Mouse (Mus musculus): ENCODE results near the gene Pfdn6. TPM values are rescaled to one million over a fixed set of nuclear protein-coding genes. Genes with fewer than 3 reads are reported as not detected.
"Not testable (repeated sequence)": the region's sequence is repeated elsewhere in the genome, so short reads cannot be mapped to it uniquely, and the experiment has no call there.

Gene Pfdn6
- 141 and 152 TPM in 2 replicates for polyA plus RNA-seq (2014; fragmentation: Nextera tagmentation; extraction: Ambion mirVana)

DNA sequence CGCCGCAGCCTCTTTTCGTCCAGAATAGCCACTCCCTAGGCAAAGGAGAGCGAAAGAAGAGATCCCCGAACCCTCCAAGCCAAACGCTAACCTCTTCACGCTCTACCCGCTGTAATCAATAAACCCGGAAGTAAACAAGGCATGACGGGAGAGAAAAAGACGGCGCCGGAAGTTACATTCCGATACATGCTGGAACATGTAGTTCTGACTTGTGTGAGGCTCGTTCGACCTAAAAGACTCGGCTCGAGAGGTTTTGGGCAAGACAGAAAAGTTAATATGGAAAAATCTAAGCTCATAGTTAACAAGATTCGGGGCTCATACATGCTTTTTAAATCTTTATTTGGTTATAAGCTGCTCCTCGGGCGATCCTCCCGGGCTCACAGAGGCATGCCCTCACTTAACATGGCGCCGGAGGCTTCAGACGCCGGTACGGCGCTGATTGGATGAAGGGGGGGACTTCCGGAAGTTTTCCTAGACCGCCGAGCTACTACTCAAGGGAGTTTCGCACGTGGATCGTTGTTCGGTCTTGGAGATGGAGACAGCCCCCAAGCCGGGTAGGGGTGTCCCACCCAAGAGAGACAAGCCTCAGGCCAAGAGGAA, at the start of gene Pfdn6, which contains the start of gene Wdr46:
Gene Pfdn6 (minus strand): TSS at position 138 of the 600 bp plus-strand sequence.
Gene Wdr46 (plus strand): TSS at position 455 of the 600 bp plus-strand sequence.
- H3K36me3 ChIP-seq (ENCODE audit: control insufficient read depth, insufficient read depth, low read length), result peaks cover 26% of the 10 kb centered on the region; the same call in 1 of the 2 replicates
- WGBS, result under 1% methylated on average over 36 of the region's 36 CpGs
- H3K27ac ChIP-seq (ENCODE audit: low read length), result no peak within 1 kb of the TSS
- no peaks in the 10 kb centered on the region for H3K27me3 ChIP-seq (ENCODE audit: control insufficient read depth, insufficient read depth, low read length)
- peak within 1 kb of the TSS; percentile 71 for H3K9ac ChIP-seq (replicated peaks; ENCODE audit: low read depth, low read length)
- H3K4me2 ChIP-seq (replicated peaks; ENCODE audit: low read depth, low read length), result peak within 1 kb of the TSS; percentile 97
- peak within 1 kb of the TSS; percentile 87 for H3K4me3 ChIP-seq (ENCODE audit: low read depth, low read length)
- H3K4me1 ChIP-seq (ENCODE audit: control insufficient read depth, insufficient read depth, low read length), result peaks cover 14% of the 10 kb centered on the region; the same call in 1 of the 2 replicates
- no peaks in the 10 kb centered on the region for H3K9me3 ChIP-seq (ENCODE audit: control insufficient read depth, low read depth, low read length)
- peak; percentile 88 for ATAC-seq (ENCODE audit: insufficient number of reproducible peaks, insufficient read depth, low FRiP score, low read depth)

DNA sequence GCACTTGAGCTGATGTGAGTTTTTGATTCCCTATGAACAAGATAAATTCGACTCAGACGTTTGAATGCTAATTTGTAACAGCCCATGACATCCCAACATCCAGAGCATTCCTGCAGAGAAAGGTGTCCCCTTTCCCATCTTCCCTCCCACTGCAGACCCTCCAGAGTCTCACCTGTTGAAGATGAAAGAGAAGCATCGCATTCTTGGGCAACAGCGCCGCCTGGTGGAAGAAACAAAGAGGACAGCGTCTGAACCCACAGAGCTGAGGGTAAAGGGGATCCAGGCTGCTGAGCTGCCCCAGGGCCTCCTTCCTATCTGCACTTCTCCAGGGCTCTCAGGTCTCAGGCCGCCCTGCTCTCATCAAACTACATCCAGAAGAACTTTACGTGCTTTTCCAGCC, 42.0 kb upstream of the Pfdn6 start:
- WGBS, result 12% methylated on average over 8 of the region's 8 CpGs
- H3K9ac ChIP-seq (replicated peaks; ENCODE audit: low read depth, low read length); H3K4me3 ChIP-seq (ENCODE audit: low read depth, low read length); H3K4me1 ChIP-seq (ENCODE audit: control insufficient read depth, insufficient read depth, low read length); H3K36me3 ChIP-seq (ENCODE audit: control insufficient read depth, insufficient read depth, low read length); H3K9me3 ChIP-seq (ENCODE audit: control insufficient read depth, low read depth, low read length); H3K27ac ChIP-seq (ENCODE audit: low read length); ATAC-seq (ENCODE audit: insufficient number of reproducible peaks, insufficient read depth, low FRiP score, low read depth): not testable (repeated sequence)
- Histone ChIP-seq H3K27me3 (ENCODE audit: control insufficient read depth, insufficient read depth, low read length) (peaks cover 17% of the 10 kb centered on the region), H3K4me2 (replicated peaks; ENCODE audit: low read depth, low read length) (0 out of 2 replicates have a peak overlapping the region, but pooled peaks have one; percentile 46)

DNA sequence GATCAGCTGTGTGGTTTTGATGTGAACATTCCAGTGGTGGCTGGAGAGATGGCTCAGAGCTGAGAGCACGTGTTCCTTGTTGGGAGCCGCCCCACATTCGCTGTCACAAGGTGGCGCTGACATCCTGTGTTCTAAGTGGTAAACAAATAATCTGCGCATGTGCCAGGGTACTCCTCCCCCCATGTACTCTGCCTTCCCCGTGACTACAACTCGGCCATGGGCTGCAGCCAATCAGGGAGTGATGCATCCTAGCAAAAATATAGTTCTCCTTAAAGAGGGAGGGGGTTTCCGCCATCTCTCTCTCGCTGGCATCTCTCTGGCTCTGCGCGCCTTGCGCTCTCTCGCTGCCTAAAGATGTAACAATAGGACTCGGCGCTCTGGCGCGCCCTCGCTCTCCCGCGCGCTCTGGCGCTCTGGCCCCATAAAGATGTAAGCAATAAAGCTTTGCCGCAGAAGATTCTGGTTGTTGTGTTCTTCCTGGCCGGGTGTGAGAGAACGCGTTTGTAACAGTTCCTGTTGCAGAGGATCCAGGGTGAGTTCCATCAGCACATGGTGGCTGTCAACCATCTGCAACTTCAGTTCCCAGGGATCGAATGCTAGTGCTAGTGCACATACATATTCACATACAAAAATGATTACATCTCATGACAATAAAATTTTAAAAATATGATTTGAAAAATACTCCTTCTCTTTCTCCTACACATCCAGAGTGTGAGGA, 41.2 kb upstream of the Pfdn6 start:
- not testable (repeated sequence) for H3K4me1 ChIP-seq (ENCODE audit: control insufficient read depth, insufficient read depth, low read length); H3K9ac ChIP-seq (replicated peaks; ENCODE audit: low read depth, low read length); H3K9me3 ChIP-seq (ENCODE audit: control insufficient read depth, low read depth, low read length); H3K36me3 ChIP-seq (ENCODE audit: control insufficient read depth, insufficient read depth, low read length)
- WGBS, result 1% methylated on average over 27 of the region's 27 CpGs
- ATAC-seq (ENCODE audit: insufficient number of reproducible peaks, insufficient read depth, low FRiP score, low read depth), result peak; percentile 84
- peak overlapping the region; percentile 37 for H3K4me3 ChIP-seq (ENCODE audit: low read depth, low read length)
- H3K27me3 ChIP-seq (ENCODE audit: control insufficient read depth, insufficient read depth, low read length), result peaks cover 17% of the 10 kb centered on the region
- H3K27ac ChIP-seq (ENCODE audit: low read length), result peak overlapping the region; percentile 78
- peak overlapping the region; percentile 46 for H3K4me2 ChIP-seq (replicated peaks; ENCODE audit: low read depth, low read length)

DNA sequence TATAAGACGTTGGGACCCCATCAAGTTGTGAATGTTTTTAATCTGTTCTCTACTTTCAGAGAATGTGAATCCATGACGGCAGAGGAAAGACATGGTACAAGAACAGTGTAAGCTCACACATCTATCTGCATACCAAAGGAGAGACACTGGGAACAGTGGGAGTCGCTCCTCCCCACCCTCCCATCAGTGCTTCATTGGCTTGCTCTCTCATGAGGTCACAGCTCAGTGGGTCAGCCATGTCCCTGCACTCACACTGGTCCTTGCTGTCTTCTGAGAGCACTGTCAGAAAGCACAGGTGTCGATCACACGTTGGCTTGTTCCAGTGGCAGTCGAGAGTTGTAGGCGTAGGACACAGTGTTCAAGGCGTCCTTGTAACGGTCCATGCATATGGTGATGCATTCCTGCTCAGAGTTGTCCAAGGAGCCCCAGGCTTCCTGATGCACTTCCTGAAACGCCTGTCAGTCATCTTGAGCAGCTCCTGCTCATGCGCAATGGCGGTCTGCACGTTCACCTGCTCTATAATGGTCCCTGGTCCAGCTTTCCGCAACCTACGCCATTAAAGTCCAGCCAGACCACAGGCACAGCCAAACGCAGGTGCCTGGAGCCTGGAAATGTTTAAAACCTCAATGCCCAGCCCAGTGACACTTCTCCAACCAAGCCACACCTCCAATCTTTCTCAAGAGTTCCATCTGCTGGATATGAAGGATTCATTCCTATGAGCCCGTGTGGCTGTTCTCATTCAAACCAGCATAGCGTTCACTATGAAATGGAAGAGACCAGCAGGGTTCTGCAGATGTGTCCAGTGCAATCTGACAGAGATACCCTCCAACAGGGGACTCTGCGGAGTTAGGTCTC, 40.3 kb upstream of the Pfdn6 start:
- no peaks in the 10 kb centered on the region for H3K9me3 ChIP-seq (ENCODE audit: control insufficient read depth, low read depth, low read length)
- H3K4me2 ChIP-seq (replicated peaks; ENCODE audit: low read depth, low read length), result no peak overlapping the region
- no peak overlapping the region for H3K9ac ChIP-seq (replicated peaks; ENCODE audit: low read depth, low read length)
- peaks cover 17% of the 10 kb centered on the region for H3K27me3 ChIP-seq (ENCODE audit: control insufficient read depth, insufficient read depth, low read length)
- no peaks in the 10 kb centered on the region for H3K36me3 ChIP-seq (ENCODE audit: control insufficient read depth, insufficient read depth, low read length)
- ATAC-seq (ENCODE audit: insufficient number of reproducible peaks, insufficient read depth, low FRiP score, low read depth), result no peak
- no peak overlapping the region for H3K27ac ChIP-seq (ENCODE audit: low read length)
- peaks cover 4% of the 10 kb centered on the region; the same call in 1 of the 2 replicates for H3K4me1 ChIP-seq (ENCODE audit: control insufficient read depth, insufficient read depth, low read length)
- no peak overlapping the region for H3K4me3 ChIP-seq (ENCODE audit: low read depth, low read length)
- WGBS, result 74% methylated on average over 19 of the region's 19 CpGs

DNA sequence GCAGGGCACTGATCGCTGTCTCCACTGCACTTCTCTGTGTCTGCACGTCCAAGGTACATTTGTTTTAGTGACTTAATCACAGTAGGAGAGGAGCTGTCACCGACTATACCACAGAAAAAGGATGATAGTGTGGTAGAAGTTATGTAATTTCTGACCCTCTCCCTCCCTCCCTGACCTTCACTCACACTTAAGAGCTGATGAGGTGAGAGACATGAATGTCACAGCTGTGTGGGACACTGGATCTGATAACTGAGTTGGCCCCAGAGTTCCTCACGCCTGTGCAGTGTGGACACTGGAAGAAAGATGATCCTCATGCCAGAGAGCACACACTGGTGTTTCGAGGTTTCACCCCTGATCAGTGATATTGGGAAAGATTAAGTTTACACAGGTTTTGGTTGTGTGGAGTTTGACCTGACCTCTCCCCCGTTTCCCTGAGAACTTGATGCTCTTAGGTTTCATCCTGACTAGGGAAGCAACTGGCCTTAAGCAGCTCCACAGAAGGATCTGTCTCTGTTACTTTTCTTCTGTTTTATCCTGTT, 39.4 kb upstream of the Pfdn6 start:
- 66% methylated on average over 6 of the region's 6 CpGs for WGBS
- peaks cover 4% of the 10 kb centered on the region; the same call in 1 of the 2 replicates for H3K4me1 ChIP-seq (ENCODE audit: control insufficient read depth, insufficient read depth, low read length)
- ATAC-seq (ENCODE audit: insufficient number of reproducible peaks, insufficient read depth, low FRiP score, low read depth), result no peak
- H3K27ac ChIP-seq (ENCODE audit: low read length), result no peak overlapping the region
- no peaks in the 10 kb centered on the region for H3K36me3 ChIP-seq (ENCODE audit: control insufficient read depth, insufficient read depth, low read length)
- no peak overlapping the region for H3K4me2 ChIP-seq (replicated peaks; ENCODE audit: low read depth, low read length)
- no peak overlapping the region for H3K9ac ChIP-seq (replicated peaks; ENCODE audit: low read depth, low read length)
- H3K27me3 ChIP-seq (ENCODE audit: control insufficient read depth, insufficient read depth, low read length), result peaks cover 17% of the 10 kb centered on the region
- no peak overlapping the region for H3K4me3 ChIP-seq (ENCODE audit: low read depth, low read length)
- H3K9me3 ChIP-seq (ENCODE audit: control insufficient read depth, low read depth, low read length), result no peaks in the 10 kb centered on the region

DNA sequence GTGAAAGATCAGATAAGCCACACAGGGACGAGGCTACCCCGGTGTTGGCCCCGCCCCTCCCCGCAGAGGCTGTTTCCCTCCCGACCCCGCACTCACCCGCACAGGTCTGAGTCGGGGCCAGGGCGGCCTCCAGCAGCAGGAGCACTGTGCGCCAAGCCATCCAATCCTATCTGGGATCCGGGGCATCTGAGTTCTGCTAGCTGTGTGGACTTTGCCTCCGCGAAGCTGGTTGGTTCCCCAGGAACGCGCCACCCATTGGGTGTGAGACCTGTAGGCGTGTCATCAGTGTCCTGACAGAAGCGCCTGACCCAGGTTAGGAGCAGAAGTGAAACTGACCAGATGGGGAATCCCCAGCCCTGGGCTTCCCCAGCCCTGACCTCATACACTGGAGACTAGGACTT, 38.5 kb upstream of the Pfdn6 start:
- no peaks in the 10 kb centered on the region for H3K36me3 ChIP-seq (ENCODE audit: control insufficient read depth, insufficient read depth, low read length)
- ATAC-seq (ENCODE audit: insufficient number of reproducible peaks, insufficient read depth, low FRiP score, low read depth), result peak; percentile 75
- peak overlapping the region; percentile 59 for H3K4me2 ChIP-seq (replicated peaks; ENCODE audit: low read depth, low read length)
- peaks cover 17% of the 10 kb centered on the region for H3K27me3 ChIP-seq (ENCODE audit: control insufficient read depth, insufficient read depth, low read length)
- H3K9me3 ChIP-seq (ENCODE audit: control insufficient read depth, low read depth, low read length), result no peaks in the 10 kb centered on the region
- WGBS, result under 1% methylated on average over 16 of the region's 17 CpGs
- no peak overlapping the region for H3K27ac ChIP-seq (ENCODE audit: low read length)
- 0 out of 2 replicates have a peak overlapping the region, but pooled peaks have one; percentile 25 for H3K9ac ChIP-seq (replicated peaks; ENCODE audit: low read depth, low read length)
- H3K4me1 ChIP-seq (ENCODE audit: control insufficient read depth, insufficient read depth, low read length), result peaks cover 4% of the 10 kb centered on the region; the same call in 1 of the 2 replicates
- H3K4me3 ChIP-seq (ENCODE audit: low read depth, low read length), result peak overlapping the region; percentile 29

DNA sequence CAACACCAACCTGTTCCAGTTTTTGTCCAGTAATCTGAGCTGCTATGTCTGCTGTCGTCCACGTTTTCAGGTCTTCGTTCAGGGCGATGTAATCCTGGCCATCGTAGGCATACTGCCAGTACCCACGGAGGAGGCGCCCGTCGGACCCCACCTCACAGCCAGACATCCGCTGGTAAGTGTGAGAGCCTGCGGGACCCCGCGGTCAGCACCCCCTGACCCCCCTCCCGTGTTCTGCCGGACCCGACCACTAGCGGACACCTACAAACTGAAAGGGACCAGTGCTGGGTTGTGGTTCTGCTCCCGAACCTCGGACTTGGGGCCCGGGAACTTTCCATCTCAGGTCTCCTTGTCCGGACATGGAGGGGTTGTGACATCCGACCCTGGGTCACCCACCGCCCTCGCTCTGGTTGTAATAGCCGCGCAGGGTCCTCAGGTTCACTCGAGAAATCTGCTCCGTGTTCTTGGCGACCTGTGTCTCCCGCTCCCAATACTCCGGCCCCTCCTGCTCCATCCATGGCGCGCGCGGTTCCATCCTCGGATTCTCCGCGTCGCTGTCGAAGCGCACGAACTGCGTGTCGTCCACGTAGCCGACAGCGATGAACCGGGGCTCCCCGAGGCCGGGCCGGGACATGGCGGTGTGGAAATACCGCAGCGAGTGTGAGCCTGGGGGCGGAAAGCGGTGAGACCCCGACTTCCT, 37.9 kb upstream of the Pfdn6 start:
- H3K4me1 ChIP-seq (ENCODE audit: control insufficient read depth, insufficient read depth, low read length), result peaks cover 4% of the 10 kb centered on the region; the same call in 1 of the 2 replicates
- H3K9me3 ChIP-seq (ENCODE audit: control insufficient read depth, low read depth, low read length), result no peaks in the 10 kb centered on the region
- WGBS, result 2% methylated on average over 57 of the region's 57 CpGs
- H3K9ac ChIP-seq (replicated peaks; ENCODE audit: low read depth, low read length), result 0 out of 2 replicates have a peak overlapping the region, but pooled peaks have one; percentile 25
- peaks cover 17% of the 10 kb centered on the region for H3K27me3 ChIP-seq (ENCODE audit: control insufficient read depth, insufficient read depth, low read length)
- peak overlapping the region; percentile 59 for H3K4me2 ChIP-seq (replicated peaks; ENCODE audit: low read depth, low read length)
- no peak for ATAC-seq (ENCODE audit: insufficient number of reproducible peaks, insufficient read depth, low FRiP score, low read depth)
- H3K27ac ChIP-seq (ENCODE audit: low read length), result no peak overlapping the region
- no peaks in the 10 kb centered on the region for H3K36me3 ChIP-seq (ENCODE audit: control insufficient read depth, insufficient read depth, low read length)
- H3K4me3 ChIP-seq (ENCODE audit: low read depth, low read length), result peak overlapping the region; percentile 29
